Mouse (Mus musculus) neural tube, postnatal 0 days (tissue): ENCODE data around the gene Anxa9. TPM values are rescaled to one million over a fixed set of nuclear protein-coding genes. Genes with fewer than 3 reads are reported as not detected.

Source experiments
- polyA plus RNA-seq: library from polyadenylated mRNA; unstranded; fragments of >200 nt; fragmentation: Nextera tagmentation; extraction: Ambion mirVana; gene quantifications from 2 replicates; pipeline ENCODE4 v1.2.1, GENCODE M21; 2015

The Anxa9 gene
- 0.28 TPM in 2 replicates for polyA plus RNA-seq

GRCm38 (mm10) chr3:95307100-95307499 lies at the start of gene Anxa9:
Gene Anxa9 (minus strand): TSS chr3:95307176.

GRCm38 (mm10) chr3:95314486-95315093 lies 7.6 kb upstream of the Anxa9 start, which contains the start of gene Cers2:
Gene Cers2 (plus strand): TSS chr3:95314791.

GRCm38 (mm10) chr3:95281216-95282126 lies 25.5 kb downstream of the Anxa9 start, which contains the start of the genes Mindy1 and Prune1:
Gene Mindy1 (plus strand): TSS chr3:95281345.
Gene Prune1 (minus strand): TSS chr3:95282076.

GRCm38 (mm10) chr3:95250783-95251424 lies 56.1 kb downstream of the Anxa9 start, which contains the start of gene Bnipl:
Gene Bnipl (minus strand): TSS chr3:95251193.

Other genes with a start within 250 kb of the Anxa9 start
- gene Pip5k1a, start 200.2 kb downstream of the Anxa9 start, polyA plus RNA-seq = 10.7 and 10.9 TPM in 2 replicates
- 89.2 and 101 TPM in 2 replicates for gene Vps72, start 196.2 kb downstream of the Anxa9 start, polyA plus RNA-seq
- 0.50 and 0.79 TPM in 2 replicates for gene Tmod4, start 182.7 kb downstream of the Anxa9 start, polyA plus RNA-seq
- 78.6 and 80.8 TPM in 2 replicates for gene Scnm1, start 173.2 kb downstream of the Anxa9 start, polyA plus RNA-seq
- 41.0 and 41.2 TPM in 2 replicates for gene Lysmd1, start 173.1 kb downstream of the Anxa9 start, polyA plus RNA-seq
- gene Tnfaip8l2, start 164.8 kb downstream of the Anxa9 start, polyA plus RNA-seq = 4.7 and 4.8 TPM in 2 replicates
- gene Sema6c, start 146.7 kb downstream of the Anxa9 start, polyA plus RNA-seq = 14.0 and 15.0 TPM in 2 replicates
- 2.5 and 2.6 TPM in 2 replicates for gene Gabpb2, start 89.3 kb downstream of the Anxa9 start, polyA plus RNA-seq
- gene Cdc42se1, start 78.4 kb downstream of the Anxa9 start, polyA plus RNA-seq = 53.0 and 55.2 TPM in 2 replicates
- gene Mllt11, start 75.0 kb downstream of the Anxa9 start, polyA plus RNA-seq = 348 and 378 TPM in 2 replicates
- 0.22 TPM in 1 of 2 replicates, not detected in the other for gene Gm128, start 65.6 kb downstream of the Anxa9 start, polyA plus RNA-seq
- gene Bnipl, start 56.0 kb downstream of the Anxa9 start, polyA plus RNA-seq = not detected in 2 replicates
- 31.0 and 32.1 TPM in 2 replicates for gene Mindy1, start 25.8 kb downstream of the Anxa9 start, polyA plus RNA-seq
- 47.1 and 55.4 TPM in 2 replicates for gene Prune1, start 25.1 kb downstream of the Anxa9 start, polyA plus RNA-seq
- gene Cers2, start 7.6 kb upstream of the Anxa9 start, polyA plus RNA-seq = 84.8 and 88.4 TPM in 2 replicates
- gene Setdb1, start 50.0 kb upstream of the Anxa9 start, polyA plus RNA-seq = 22.5 and 24.6 TPM in 2 replicates
- gene 4930558C23Rik, start 95.7 kb upstream of the Anxa9 start, polyA plus RNA-seq = not detected in 2 replicates
- gene Arnt, start 127.2 kb upstream of the Anxa9 start, polyA plus RNA-seq = 9.4 and 10.5 TPM in 2 replicates
- gene Ctsk, start 192.1 kb upstream of the Anxa9 start, polyA plus RNA-seq = 15.4 and 31.3 TPM in 2 replicates
- gene Ctss, start 219.6 kb upstream of the Anxa9 start, polyA plus RNA-seq = 38.5 and 40.3 TPM in 2 replicates